8 mouse cellular contexts compared by ENCODE assay signal in the genomic region with DNA sequence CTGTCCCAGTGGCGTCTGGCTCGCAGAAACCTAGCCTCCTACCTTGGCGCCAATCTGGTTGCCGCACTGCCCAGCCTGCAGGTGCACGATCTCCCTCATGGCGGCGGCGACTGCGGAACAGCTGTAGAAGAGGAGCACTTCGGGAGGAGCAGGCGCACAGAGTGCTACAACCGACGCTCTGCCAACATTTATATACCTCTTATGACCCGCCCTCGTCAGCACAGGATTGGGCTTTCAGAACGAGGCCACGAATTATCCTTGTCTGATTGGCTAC. TPM values are rescaled to one million over a fixed set of nuclear protein-coding genes. Genes with fewer than 3 reads are reported as not detected.
DNase-seq lines count a peak whose midpoint lies in the region; ATAC-seq and TF ChIP-seq lines count a peak whose summit lies in the region.

A gene (minus strand): TSS at position 211 of the 274 bp plus-strand sequence.

- no peak for ATAC-seq in midbrain, embryonic 12.5 days (ENCODE audit: low FRiP score, low read depth)

- TF ChIP-seq CTCF in bone marrow macrophage, adult 2 months (IDR thresholded peaks at IDR 0.05; ENCODE audit: low read depth, low read length): no peak

- peak within 1 kb of the TSS; percentile 81 for H3K9ac ChIP-seq in midbrain, embryonic 12.5 days (replicated peaks)

- peak within 1 kb of the TSS; percentile 96 for H3K4me2 ChIP-seq in midbrain, embryonic 12.5 days (replicated peaks)

- peak within 1 kb of the TSS; percentile 93 for H3K27ac ChIP-seq in bone marrow macrophage, adult 2 months (ENCODE audit: insufficient read depth, low read depth, low read length)
- H3K27ac ChIP-seq in midbrain, embryonic 12.5 days (replicated peaks): peak within 1 kb of the TSS; percentile 97

- H3K36me3 ChIP-seq in midbrain, embryonic 12.5 days: peaks cover 12% of the 10 kb centered on the region

- WGBS in large intestine, adult 2 months: under 1% methylated on average over 17 of the region's 17 CpGs
- WGBS in midbrain, embryonic 12.5 days: under 1% methylated on average over 17 of the region's 17 CpGs

- no peak for DNase-seq in left cerebral cortex, adult 18-20 months (ENCODE audit: low spot score in 2 of 2)
- DNase-seq in left cerebral cortex, adult 9 months (ENCODE audit: low spot score in 2 of 2): no peak
- no peak for DNase-seq in gastrocnemius, postnatal 4 days (ENCODE audit: low spot score in 2 of 2)
- no peak for DNase-seq in large intestine, adult 2 months (ENCODE audit: low read depth, low spot score)
- DNase-seq in T-cell, adult 2 months (ENCODE audit: low spot score): no peak
- DNase-seq in ovary, postnatal 14 days (ENCODE audit: low spot score): no peak

- H3K9me3 ChIP-seq in midbrain, embryonic 12.5 days: no peaks in the 10 kb centered on the region

- peaks cover 13% of the 10 kb centered on the region for H3K4me1 ChIP-seq in bone marrow macrophage, adult 2 months (ENCODE audit: control insufficient read depth, insufficient read depth, low read length)
- peaks cover 22% of the 10 kb centered on the region for H3K4me1 ChIP-seq in midbrain, embryonic 12.5 days

- TF ChIP-seq POLR2A in bone marrow macrophage, adult 2 months (IDR thresholded peaks at IDR 0.05; ENCODE audit: borderline replicate concordance, low read depth, low read length): peak; percentile 94; the same call in 1 of the 2 replicates

- peak within 1 kb of the TSS; percentile 82 for H3K4me3 ChIP-seq in bone marrow macrophage, adult 2 months (ENCODE audit: insufficient read depth, low read length)
- peak within 1 kb of the TSS; percentile 72 for H3K4me3 ChIP-seq in midbrain, embryonic 12.5 days

- H3K27me3 ChIP-seq in midbrain, embryonic 12.5 days: peaks cover 5% of the 10 kb centered on the region; the same call in 1 of the 2 replicates

RNA-seq across cellular contexts. Expression of the gene that starts here (rescaled TPM):
- total RNA-seq in left cerebral cortex, adult 18-20 months (2021): 100 to 1,000 TPM; 358 to 360 TPM
- polyA plus RNA-seq in bone marrow macrophage, adult 2 months (2012; ENCODE audit: insufficient read depth, insufficient read length, missing spikeins): 124 and 135 TPM in 2 replicates
- 100 to 1,000 TPM; 360 to 390 TPM for total RNA-seq in gastrocnemius, postnatal 4 days (2021)
- 937 and 978 TPM in 2 replicates for polyA plus RNA-seq in large intestine, adult 2 months (2012; rRNA removed)
- 460 and 476 TPM in 2 replicates for polyA plus RNA-seq in midbrain, embryonic 12.5 days (2016; fragmentation: Nextera tagmentation; extraction: Ambion mirVana)
